Mouse (Mus musculus) lung, adult 2 months (tissue): ENCODE measurements around the gene Lelp1.

Experiments
- CTCF ChIP-seq: fragments of 200-500 bp; IDR thresholded peaks from 2 replicates; pipeline ENCODE4 v1.5.1; 2011; ENCODE audit warnings: mild to moderate bottlenecking, low read length, control low read depth; ENCODE audit not compliant: insufficient read depth
- POLR2A ChIP-seq: fragments of 200-500 bp; IDR thresholded peaks from 2 replicates; pipeline ENCODE4 v1.6.1; 2011; ENCODE audit warnings: low read depth, mild to moderate bottlenecking, control low read depth, low read length, borderline replicate concordance; ENCODE audit errors: extremely low read depth

DNA sequence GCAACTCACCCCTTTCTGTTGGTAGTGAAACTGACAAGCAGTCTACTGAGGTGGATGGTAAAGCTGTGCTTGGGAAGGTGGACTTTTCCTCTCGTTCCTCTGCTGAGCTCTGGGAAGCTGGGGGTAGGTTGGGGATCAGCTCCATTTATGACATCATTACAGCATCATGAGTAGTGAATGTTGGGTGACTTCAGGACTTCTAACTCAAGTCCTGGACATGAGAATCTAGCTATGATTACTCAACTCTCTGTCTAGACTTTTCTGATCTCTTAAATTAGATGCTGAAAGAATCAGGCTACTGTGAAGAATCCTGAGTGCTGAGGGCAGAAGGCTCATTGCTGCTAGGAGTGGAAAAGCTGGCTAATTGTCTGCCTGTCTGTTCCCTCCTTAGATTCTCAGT, at the start of gene Lelp1:
- no peak for TF ChIP-seq POLR2A
- TF ChIP-seq CTCF, result no peak
